Mouse (Mus musculus): ENCODE measurements around the gene Capn11.
A peak's percentile ranks its signal among the peaks of the same experiment; 100 is the strongest.

The Capn11 gene

DNA sequence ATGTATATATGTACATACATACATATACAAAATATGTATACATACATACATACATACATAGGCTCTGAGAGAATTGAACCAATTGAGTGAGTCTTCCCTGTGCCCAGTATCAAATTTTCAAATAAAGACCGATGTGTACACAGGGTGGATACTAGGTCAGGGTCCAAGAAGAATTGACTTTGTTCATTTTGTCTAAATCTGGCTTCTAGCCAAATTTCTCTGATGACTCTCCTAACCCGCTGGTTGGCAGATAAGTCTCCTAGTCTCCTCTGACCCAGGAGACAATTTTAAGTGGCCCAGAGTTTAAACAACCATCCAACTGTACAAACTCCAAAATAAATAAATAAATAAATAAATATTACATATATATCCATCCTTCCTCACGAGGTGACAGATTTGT is 60.2 kb downstream of the Capn11 start:
- DNase-seq (ENCODE audit: low spot score in 2 of 2), result no peak

DNA sequence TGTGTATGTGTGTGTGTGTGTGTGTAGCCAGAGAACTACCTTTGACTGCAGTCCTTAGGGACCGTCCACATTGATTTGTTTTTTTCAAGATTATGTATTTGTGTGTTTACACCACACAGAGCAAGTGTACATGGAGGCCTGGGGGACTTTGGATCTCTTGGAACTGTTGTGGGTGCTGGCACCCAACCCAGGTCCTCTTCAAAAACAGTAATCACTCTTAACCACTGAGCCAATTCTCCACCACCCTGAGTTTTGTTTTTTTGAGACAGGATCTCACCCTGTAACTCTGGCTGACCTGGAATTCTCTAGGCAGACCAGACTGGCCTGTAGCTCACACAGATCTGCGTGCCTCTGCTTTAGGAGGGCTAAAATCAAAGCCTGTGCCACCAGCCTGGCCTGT is 60.7 kb downstream of the Capn11 start:
- no peak for DNase-seq (ENCODE audit: low spot score in 2 of 2)

DNA sequence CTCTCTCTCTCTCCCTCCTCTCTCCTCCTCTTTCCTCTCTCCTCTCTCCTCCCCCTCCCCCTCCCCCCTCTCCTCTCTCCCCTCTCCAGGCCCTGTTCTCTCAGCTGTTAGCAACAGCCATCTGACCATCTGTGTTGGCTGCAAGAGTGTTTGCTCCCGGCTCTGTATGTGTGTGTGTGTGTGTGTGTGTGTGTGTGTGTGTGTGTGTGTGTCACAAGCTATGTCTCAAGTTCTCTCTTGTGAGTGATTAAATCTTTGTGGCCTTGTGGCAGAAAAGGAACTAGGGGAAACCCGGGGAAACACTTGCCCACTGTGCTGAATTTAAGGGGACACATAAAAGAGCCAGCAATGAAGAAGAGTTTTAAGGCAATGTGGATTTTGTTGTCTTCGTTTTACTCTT is 61.3 kb downstream of the Capn11 start:
- no peak for DNase-seq (ENCODE audit: low spot score in 2 of 2)

DNA sequence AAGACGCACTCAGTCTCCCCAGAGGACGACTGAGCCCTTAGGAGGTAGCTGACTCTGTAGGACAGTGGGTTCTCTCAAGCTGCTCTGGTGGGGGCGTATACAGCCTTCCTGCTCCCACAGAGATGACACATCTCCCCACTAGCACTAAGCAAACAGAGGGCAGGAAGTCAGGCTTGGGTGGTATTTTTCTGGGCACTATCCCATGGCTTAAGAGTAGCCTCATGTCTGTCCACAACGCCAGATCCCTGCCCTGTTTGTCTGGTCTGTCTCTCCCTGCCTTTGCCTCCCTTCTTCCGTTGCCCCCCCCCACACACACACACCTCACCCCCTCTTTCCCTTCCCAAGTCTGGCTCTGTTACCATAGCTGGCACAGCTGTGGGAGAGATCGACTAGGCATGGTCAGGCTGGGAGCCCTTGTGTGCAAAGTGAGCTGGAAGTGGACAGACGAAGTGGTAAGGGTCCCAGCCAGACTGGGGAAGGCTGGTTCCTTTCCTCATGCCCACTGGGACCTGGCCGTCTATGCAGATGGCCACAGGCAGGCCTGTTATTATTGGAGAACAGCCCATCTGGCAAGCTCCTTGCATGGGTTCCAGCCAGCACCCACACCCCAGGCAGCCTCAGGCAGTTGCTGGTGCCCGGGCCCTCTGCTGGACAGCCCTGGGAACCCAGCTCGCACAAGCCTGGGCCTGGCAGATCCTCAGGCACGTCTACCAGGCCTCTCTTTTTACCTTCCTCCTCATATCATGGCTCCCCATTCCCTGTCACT is 62.3 kb downstream of the Capn11 start:
- DNase-seq (ENCODE audit: low spot score in 2 of 2), result peak in 1 of 2 experiments; percentile 69

DNA sequence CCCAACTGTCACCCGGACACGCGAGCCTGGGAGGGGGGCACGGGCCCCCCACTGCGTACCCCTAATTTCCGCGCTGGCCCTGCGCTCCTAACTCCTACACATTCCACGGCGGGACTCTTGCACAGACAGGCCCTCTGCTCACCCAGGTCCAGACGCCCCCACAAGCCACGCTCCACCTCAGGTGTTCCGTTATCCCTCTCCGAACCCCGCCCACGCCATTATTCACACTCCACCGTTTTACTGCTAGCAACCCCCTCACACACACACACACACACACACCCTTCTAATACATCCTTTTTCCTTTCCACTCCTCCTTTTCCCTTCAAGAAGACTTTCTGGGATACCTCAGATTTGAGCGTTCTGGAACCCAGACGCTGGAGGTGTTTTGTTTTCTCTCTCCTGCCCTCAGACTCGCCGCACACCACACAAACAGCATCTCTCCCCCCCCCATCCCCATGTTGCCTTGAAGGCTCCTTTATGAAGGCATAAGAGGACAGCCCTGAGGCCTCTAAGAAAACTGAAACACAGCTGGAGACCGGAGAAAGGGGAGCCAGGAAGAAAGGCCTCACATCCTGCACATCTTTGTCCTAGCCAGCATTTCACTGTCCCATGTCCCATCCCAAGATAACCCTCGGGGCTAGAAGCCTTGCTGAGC is 63.3 kb downstream of the Capn11 start:
- DNase-seq (ENCODE audit: low spot score in 2 of 2), result no peak

DNA sequence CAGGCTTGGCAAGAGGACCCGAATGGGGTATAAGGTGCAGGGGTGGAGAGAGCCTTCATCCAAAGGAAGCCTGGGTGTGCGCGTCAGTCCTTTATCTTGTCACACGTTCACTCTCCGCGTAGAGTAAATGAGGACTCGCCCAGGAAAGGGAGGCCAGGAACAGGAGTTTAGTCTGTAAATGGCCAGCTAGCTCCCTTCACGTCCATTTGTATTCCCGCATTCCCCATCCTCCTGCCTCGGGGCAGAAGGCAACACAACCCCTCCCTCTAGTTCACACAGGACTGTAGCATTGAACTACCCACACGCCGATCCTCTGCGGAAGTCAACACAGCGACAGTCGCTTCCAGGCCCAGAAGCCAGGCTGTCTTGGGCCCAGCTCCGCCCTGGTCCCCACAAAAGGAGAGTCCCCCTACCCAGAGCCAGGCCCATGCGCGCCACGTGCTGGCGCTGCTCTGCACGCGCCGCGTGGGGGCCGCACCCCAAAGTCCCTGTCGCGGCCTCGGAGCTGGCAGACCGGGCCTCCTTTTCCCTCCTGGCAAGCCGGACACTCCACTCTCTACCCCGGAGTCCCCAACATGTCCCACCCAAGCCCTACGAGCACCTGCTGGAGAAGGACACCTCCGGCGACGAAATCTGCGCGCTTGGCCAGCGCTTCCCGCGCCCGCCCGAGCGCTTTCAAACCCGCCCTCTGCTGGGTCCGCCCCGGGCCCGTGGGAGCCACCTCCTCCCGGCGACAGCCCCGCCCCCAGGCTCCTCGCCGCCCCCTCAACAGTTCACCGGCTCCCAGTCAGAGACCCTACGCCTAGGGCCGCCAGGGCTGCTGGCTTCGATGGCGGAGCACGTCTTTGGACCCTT is 64.0 kb downstream of the Capn11 start:
- DNase-seq (ENCODE audit: low spot score in 2 of 2), result no peak

DNA sequence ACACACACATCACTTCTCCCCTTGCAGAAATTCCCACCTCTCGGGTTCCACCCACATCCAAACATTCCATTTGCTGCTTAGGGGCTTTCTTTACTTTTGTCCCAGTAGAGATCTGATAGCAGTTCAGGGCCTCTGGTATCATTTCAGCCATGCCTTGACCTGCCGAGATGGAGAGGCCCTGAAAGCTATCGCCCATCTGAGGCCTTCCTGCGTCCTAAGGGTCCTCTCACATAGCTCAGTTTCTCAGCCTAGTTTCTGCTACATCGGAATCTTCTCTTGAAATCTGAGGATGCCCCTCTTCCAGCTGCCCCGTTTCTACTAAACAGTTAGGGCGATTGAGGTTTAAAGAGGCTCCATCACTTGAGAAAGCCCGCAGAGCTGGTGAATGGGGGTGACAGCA is 64.9 kb downstream of the Capn11 start:
- no peak for DNase-seq (ENCODE audit: low spot score in 2 of 2)

DNA sequence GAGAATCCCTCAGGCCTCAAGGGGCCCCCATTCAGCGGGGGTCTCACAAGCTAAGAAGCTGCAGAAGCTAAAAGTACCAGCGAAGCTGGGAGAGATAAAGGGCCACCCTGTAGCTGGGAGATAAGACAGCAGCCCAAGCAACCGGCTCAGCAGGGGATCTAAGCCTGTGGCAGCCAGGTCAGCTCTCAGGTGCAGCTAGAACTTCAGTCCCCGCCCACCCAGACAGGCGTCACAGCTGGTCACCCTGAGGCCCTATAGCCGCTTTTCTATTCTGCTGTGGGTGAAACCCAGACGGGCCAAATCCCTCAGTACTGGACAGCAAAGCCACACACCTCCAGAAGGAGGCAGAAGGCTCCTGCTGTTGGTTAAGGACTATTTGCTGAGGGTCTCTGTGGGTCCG is 65.6 kb downstream of the Capn11 start:
- DNase-seq (ENCODE audit: low spot score in 2 of 2), result no peak

DNA sequence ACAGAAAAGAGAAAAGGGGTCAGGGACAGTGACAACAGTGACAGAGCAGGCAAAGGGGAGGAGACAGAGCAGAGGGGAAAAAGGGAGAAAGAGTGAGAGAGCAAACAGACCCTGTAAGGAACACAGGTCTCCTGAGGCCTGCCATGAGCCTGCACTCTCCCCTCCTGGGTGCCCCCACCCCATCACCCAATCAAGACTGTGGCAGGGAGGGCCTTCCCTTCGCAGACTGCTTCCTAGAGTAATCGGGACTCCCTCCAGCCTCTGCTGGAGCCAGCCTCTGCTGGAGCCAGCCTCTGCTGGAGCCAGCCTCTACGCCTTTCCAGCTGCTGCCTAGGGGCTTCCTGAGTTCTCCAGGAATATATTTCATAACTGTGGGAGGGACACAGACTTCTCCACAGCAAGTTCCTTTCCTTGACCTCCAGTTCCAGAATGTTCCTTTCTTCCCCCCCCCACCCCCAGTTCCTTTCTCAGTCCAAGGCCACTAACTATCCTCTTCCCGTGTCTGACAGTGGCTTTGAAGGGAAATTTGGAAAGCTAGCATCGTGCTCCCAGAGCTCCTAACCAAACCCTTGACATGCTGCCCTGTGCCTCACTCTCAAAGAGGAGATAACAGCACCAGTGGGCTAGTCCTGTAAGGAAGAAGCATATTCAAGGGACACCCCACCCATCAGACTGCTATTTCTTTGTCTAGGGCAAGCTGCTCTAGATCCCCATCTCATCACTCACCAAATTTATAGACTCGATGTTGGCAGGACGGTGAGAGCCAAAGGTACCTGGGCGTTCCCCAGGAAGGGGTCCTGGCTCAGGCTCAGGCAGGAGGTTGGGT is 66.3 kb downstream of the Capn11 start:
- no peak for DNase-seq (ENCODE audit: low spot score in 2 of 2)

DNA sequence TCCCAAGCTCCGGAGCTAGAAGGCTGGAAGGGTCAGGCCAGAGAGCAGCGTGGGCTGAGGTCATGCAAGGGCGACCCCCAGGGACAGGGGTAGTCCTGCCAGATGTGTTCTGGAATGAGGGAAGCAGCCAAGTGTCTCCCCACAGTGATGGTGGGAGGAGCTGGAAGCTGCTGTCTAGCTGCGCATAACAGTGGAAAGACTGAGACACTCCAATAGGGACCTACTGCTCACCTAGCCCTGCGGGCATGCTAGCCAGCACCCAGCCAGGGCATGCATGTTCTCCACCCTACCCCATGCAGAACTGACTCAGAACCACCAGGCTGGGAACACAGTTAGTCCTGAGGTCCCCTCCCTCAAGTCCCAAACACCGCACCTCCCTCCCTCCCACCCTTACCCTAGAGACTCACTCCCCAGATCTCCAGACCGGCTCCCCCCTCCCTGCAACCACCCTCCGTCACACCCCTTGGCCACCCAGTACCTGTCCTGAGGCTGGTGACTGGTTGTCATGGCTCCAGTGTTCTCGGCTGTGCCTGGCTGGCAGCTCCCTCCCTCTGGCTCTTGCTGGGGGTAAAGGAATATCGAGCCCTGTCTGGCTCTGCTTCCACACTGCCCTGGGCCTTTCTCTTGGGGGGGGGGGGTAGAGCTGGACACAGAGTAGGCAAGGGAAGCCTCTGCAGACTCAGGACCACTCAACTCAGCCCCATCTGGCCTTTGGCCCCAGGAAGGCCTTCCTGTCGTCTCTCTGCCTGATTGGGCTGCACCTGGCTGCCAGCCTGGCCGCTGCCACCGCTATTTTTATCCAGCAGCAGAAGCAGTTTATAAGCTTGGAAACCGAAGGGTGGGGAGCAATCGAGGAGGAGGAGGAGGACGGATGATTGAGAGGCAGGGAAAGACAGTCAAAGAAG is 67.2 kb downstream of the Capn11 start:
- DNase-seq (ENCODE audit: low spot score in 2 of 2), result no peak

DNA sequence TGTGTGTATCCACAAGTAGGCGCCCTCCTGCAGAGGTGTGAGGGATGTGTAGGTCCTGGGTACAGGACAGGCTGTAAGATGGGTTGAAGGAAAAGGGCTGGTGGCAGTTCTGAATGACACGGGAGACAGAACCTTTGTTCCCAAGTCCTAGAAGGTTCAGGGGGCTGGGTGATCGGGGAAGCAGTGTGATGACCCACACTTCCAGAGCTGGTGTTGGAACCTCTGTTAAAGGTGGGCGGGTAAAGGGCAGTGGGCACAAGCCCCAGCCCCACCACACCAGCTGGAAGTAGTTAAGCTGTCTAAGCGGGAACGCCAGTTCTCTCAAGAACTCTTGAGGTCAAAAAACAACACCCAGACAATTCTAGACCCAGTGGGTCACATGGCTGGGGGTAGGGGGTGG is 68.7 kb downstream of the Capn11 start:
- no peak for DNase-seq (ENCODE audit: low spot score in 2 of 2)

DNA sequence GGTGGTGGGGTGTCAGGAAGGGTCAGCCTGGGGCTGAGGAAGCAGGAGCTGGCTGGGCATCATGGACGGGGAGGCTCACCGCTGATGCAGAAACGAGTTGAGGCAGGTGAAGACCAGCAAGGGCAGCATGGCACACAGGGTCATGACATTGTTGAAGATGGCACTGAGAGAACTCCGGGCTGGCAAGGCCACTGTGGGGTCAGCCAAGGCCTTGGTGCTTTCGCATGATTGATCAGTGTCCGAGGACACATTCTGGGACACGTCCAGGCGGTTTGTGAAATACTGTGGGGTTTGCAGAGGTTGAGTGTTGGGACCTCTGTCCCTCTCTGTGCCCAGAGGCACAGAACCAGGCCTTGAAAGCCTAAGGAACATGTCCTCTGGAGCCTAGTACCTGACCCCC is 69.3 kb downstream of the Capn11 start:
- no peak for DNase-seq (ENCODE audit: low spot score in 2 of 2)

DNA sequence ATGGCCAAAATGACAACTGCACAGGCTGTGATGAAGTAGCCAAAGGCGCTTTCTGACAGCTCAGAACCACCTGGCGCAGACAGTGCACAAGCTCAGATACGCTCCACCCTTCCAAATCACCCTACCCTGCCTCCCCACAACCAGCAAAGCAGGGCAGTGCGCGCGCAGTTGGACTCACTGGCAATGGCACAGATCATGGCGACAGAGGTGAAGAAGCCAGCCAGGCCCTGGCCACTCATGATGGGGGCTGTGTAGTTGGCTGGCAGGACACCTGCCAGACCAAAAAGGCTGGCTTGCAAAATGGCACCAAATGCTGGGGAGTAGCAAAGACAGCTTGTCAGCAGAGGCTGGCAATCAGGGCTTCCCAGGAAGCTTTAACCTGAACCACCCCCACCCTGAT is 69.9 kb downstream of the Capn11 start:
- DNase-seq (ENCODE audit: low spot score in 2 of 2), result no peak

DNA sequence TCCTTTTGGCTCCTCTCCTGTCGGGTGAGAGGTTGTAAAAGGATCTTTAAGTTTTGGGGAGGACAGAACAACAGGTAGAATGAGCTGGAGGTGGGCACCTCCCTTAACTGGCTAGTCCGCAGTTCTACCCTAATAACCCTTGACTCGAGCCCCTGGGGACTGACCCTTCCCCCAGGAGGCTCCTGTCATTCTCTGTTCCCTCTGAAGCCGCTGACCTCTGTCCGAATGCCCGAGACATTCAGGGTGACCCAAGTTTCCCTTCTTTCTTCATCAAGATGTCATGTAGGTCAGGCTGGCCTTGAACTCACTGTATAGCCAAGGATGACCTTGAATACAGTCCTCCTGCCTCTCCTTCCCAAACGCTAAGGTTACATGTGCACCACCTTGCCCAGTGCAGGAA is 70.8 kb downstream of the Capn11 start:
- DNase-seq (ENCODE audit: low spot score in 2 of 2), result no peak

DNA sequence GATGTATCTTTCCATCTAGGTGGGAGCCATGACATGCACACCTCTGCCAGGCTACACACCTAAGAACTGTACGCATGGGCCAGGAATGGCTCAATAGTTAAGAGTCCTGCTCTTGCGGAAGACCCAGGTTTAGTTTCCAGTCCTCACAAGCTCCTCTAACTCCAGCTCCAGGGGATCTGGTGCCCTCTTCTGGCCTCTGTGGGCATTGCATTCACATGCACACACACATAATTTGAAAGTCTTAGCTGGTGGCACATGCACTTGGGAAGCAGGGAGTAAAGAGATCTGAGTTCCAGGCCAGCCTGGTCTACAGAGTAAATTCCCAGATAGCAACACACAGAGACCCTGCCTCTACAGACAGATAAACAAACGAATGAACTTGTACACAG is 72.7 kb downstream of the Capn11 start:
- DNase-seq (ENCODE audit: low spot score in 2 of 2), result no peak

DNA sequence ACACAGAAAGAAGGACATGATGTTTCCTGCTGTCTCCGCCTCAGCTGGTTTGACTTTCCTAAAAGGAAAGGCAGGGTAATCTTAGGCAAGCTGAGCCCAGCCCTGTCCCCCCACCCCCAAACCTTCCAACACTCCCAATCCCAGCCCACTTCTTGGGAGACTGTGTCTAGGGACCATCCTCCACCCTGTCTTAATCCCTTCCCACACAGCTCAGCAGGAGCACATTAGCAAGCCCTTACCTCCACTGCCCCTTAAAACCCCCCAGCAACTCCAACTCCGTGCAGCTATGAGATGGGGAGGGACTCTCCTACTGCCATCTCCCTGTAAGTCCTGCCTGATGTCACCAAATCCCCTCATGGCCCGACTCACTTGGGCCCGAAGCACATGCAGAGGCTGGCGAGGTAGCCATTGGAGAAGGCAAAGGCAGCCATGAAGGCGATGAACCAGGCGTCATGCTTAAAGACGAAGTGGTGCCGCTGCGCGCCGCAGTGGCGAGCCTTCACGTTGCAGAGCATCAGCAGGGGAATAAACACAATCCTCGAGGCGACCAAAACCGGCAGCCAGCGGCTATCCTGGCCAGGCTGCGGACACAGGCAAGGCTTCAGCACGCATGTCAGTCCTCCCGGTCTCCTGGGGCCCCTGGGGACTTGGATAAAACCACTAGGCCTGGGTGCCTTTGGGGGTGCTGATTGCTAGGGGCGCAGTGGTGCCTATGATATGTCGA is 73.2 kb downstream of the Capn11 start:
- DNase-seq (ENCODE audit: low spot score in 2 of 2), result no peak

DNA sequence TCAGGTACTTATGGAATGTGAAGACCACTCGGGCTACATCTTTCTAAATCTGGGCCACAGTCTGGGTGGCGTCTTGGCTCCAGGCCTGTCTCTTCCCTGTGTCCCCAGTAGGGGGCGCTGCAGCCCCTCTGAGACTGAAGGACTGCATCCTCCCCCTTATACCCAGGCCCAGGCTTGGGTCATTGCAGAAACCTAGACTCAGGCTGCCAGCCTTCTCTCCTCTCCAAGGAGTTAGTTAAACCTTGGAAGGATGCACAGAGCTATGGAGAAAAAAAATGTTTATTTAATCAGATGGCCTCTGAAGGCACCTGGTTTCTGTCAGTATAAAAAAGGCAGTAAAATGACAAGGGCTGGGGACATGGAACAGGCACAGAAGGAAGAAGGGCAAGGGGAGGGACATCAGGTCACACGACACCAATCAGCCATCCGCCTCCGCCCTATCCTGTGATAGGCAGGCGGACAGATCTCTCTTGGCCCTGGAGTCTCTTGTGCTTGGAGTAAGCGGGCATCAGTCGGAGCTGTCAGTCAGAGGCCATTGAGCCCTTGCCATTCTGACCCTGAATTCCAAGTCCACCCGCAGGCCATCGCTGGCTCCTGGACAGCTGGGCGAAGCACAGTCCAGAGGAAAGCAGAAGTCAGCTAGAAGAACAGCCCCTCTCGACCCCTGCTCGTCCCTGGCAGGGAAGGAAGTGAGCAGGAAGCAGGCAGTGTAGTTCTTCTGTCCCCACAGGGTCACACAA is 74.0 kb downstream of the Capn11 start:
- peak in 1 of 2 experiments; percentile 77 for DNase-seq (ENCODE audit: low spot score in 2 of 2)

DNA sequence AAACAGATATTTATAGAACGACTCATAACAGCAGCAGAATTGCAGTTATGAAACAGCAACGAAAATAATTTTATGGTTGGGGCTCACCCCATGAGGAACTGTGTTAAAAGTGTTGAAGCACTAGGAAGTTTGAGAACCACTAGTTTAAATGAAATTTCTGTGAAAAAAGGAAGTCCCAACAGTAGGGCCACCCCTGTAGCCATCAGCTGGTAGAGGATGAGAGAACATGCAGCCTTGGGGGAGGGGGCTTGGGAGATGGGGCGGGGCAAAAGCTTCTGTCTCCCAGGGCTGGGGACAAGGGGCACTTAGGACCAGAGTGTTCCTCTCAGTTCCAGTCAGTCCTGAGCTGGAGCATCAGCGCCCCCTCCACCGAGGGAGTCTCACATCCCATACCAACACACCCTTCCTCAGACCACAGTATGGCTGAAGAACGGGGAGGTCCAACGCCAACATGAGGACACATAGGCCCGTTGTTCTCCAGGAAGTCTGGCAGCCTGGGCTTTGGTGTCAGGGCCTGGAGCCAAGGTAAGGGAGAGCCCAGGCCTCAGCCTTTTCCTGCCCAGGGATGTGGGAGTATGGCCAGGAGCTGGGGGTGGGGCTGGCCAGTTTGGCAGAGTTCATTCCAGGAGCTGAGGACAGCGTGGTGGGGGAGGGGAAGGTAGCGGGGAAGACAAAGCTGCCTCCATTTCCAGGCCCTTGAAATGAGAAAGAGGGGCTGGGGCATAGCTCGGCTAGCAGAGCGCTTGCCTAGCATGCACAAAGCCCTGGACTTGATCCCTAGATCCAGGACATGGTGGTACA is 74.8 kb downstream of the Capn11 start:
- DNase-seq (ENCODE audit: low spot score in 2 of 2), result peak in 1 of 2 experiments; percentile 63
